Mouse (Mus musculus): ENCODE results near the gene Cd37.

DNA sequence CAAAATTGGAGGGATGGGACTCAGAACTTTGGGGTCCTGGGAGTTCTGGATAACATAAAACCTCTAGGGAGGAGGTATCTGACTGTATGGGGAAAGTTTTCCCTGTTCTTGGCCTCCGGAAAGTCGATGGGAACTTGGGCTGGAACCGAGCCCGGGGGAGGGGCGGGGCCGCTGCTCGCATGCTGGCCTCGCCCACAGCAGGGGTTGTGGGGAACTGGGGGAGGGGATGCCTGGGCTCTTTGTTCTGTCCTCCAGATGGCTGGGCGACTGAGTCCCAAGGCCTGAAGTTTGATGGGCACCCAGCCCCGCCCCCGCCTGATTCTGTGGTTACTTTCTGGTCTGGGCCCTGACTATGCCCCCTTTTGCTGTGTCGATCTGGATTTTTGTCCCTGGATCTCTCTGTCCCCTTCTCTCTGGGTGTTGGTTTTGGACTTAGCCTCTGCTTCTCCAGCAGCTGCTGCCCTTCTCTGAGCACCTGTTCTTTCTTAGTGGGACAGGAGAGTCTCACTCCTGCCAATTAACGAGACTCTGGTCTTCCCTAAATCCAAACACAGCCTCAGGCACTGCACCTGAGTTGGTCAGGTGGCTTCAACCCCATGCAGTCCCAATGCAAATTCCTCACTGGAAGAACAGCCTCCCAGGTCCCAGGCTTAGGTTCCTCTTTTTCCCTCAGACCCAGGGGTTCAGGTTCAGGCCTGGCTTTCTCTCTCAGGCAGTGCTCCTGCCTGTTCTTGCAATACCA is 22.3 kb downstream of the Cd37 start:
- TF ChIP-seq CTCF (IDR thresholded peaks at IDR 0.05; ENCODE audit: low read depth, low read length) (no peak), GATA1 (IDR thresholded peaks at IDR 0.05; ENCODE audit: borderline replicate concordance, low read length) (no peak), POLR2AphosphoS5 (IDR thresholded peaks at IDR 0.05; ENCODE audit: insufficient replicate concordance, low read depth, low read length) (no peak), TAL1 (conservative IDR thresholded peaks at IDR 0.05; ENCODE audit: low read depth, low read length) (no peak), GATA2 (IDR thresholded peaks at IDR 0.05; ENCODE audit: borderline replicate concordance, low read depth, low read length) (no peak)
